Mouse (Mus musculus): Measurements from ENCODE around the gene Btg1. TPM values are rescaled to one million over a fixed set of nuclear protein-coding genes. Genes with fewer than 3 reads are reported as not detected.
A peak's percentile ranks its signal among the peaks of the same experiment; 100 is the strongest.

Btg1 gene
- polyA plus RNA-seq, 1 experiment from 2014 or later, result 47.9 TPM

DNA sequence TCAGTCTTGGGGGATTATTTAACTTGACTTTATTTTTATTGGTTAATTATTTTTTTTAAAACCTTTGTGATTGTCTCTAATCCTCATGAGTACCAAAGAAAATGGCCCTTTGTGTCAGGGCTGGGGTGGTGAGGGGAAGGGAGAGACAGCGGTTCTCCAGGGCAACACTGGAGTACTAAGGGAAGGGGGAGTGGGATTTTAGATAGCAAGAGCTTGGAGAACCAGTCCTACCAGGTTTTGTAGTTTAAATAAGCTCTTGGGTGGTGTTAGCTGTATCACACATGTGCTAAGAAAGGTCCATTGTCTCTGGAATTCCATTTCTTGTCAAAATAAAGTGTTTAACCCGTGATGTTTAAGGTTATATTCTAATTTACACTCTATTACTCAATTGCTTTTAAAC, 38.3 kb downstream of the Btg1 start:
- WGBS, result 80% methylated on average over 2 of the region's 2 CpGs
- no peak overlapping the region for H3K4me3 ChIP-seq (ENCODE audit: low read length)

DNA sequence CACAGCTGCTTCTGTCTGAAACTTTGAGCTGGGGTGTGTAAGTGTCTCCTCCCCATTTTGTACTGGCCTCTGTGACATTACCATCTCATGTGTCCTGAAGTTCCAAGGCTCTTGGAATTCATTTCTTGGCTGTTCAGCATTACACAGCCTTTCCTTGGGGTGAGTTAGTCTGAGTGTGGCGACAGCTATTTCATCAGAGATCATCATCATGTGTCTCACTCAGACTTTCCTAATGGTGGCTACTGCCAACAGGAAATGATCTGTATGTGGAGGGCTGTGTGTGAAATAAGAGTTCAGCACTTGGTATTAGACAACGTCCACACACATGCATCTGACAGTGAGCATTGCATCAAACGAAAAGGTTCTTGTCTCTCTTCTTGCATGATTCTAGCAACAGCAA, 39.4 kb downstream of the Btg1 start:
- H3K4me2 ChIP-seq (replicated peaks; ENCODE audit: low read depth, low read length), result no peak overlapping the region
- no peaks in the 10 kb centered on the region for H3K27me3 ChIP-seq (ENCODE audit: insufficient read depth, low read length)
- no peak overlapping the region for H3K4me3 ChIP-seq (ENCODE audit: low read length)
- no peak overlapping the region for H3K27ac ChIP-seq (ENCODE audit: low read length)
- no peaks in the 10 kb centered on the region for H3K36me3 ChIP-seq (ENCODE audit: insufficient read depth, low read length)
- H3K9me3 ChIP-seq (ENCODE audit: low read length), result no peaks in the 10 kb centered on the region
- H3K4me1 ChIP-seq (ENCODE audit: insufficient read depth, low read length), result no peaks in the 10 kb centered on the region; the same call in 1 of the 2 replicates
- WGBS, result 83% methylated on average over 3 of the region's 3 CpGs
- no peak overlapping the region for H3K9ac ChIP-seq (replicated peaks; ENCODE audit: low read length)
- ATAC-seq (ENCODE audit: low FRiP score, low TSS enrichment), result no peak

More for the DNA sequence above, 38.3 kb downstream of the Btg1 start:
- no peak overlapping the region for H3K4me2 ChIP-seq (replicated peaks; ENCODE audit: low read depth, low read length)
- H3K27ac ChIP-seq (ENCODE audit: low read length), result no peak overlapping the region
- H3K27me3 ChIP-seq (ENCODE audit: insufficient read depth, low read length), result no peaks in the 10 kb centered on the region
- no peaks in the 10 kb centered on the region for H3K9me3 ChIP-seq (ENCODE audit: low read length)
- ATAC-seq (ENCODE audit: low FRiP score, low TSS enrichment), result no peak
- H3K9ac ChIP-seq (replicated peaks; ENCODE audit: low read length), result no peak overlapping the region
- H3K4me1 ChIP-seq (ENCODE audit: insufficient read depth, low read length), result no peaks in the 10 kb centered on the region; the same call in 1 of the 2 replicates
- no peaks in the 10 kb centered on the region for H3K36me3 ChIP-seq (ENCODE audit: insufficient read depth, low read length)

- no peak overlapping the region for H3K4me3 ChIP-seq (ENCODE audit: low read length)
- H3K36me3 ChIP-seq (ENCODE audit: insufficient read depth, low read length), result no peaks in the 10 kb centered on the region
- no peak overlapping the region for H3K9ac ChIP-seq (replicated peaks; ENCODE audit: low read length)
- H3K4me1 ChIP-seq (ENCODE audit: insufficient read depth, low read length), result no peaks in the 10 kb centered on the region; the same call in 1 of the 2 replicates
- no peaks in the 10 kb centered on the region for H3K9me3 ChIP-seq (ENCODE audit: low read length)
- H3K27ac ChIP-seq (ENCODE audit: low read length), result no peak overlapping the region
- ATAC-seq (ENCODE audit: low FRiP score, low TSS enrichment), result peak; percentile 70
- no peak overlapping the region for H3K4me2 ChIP-seq (replicated peaks; ENCODE audit: low read depth, low read length)
- H3K27me3 ChIP-seq (ENCODE audit: insufficient read depth, low read length), result no peaks in the 10 kb centered on the region
- 25% methylated on average over 5 of the region's 5 CpGs for WGBS
These were observed 42.1 kb downstream of the Btg1 start for GRCm38 (mm10) chr10:96658906-96659305.

- Histone ChIP-seq H3K9me3 (ENCODE audit: low read length) (no peaks in the 10 kb centered on the region), H3K27ac (ENCODE audit: low read length) (no peak overlapping the region), H3K36me3 (ENCODE audit: insufficient read depth, low read length) (no peaks in the 10 kb centered on the region), H3K4me3 (ENCODE audit: low read length) (no peak overlapping the region), H3K9ac (replicated peaks; ENCODE audit: low read length) (no peak overlapping the region), H3K4me2 (replicated peaks; ENCODE audit: low read depth, low read length) (no peak overlapping the region), H3K4me1 (ENCODE audit: insufficient read depth, low read length) (no peaks in the 10 kb centered on the region), H3K27me3 (ENCODE audit: insufficient read depth, low read length) (no peaks in the 10 kb centered on the region)
- 63% methylated on average over 10 of the region's 10 CpGs for WGBS
- ATAC-seq (ENCODE audit: low FRiP score, low TSS enrichment), result peak; percentile 35; the same call in 1 of the 2 replicates
These were observed 43.6 kb downstream of the Btg1 start for GRCm38 (mm10) chr10:96660280-96660985.

DNA sequence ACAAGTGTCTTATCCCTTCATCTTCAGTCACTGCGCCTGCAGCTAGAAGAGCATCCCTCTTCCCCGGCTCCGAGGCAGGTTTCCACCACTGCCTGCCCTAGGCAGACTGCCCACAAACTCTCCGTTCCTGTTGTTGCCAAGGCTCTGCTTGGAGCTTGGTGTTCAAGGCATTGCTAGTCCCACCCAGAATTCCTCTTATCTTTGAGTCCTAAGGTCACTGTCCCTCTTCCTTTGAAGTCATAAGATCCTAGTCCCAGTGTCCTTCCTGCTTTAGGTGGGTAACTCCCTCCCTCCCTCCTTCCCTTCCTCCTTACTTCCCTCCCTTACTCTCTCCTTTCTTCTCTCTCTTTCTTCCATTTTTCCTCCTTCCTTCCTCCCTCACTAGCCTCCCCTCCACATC, 46.2 kb downstream of the Btg1 start:
- H3K4me2 ChIP-seq (replicated peaks; ENCODE audit: low read depth, low read length), result no peak overlapping the region
- 90% methylated on average over 4 of the region's 4 CpGs for WGBS
- no peaks in the 10 kb centered on the region for H3K36me3 ChIP-seq (ENCODE audit: insufficient read depth, low read length)
- H3K9me3 ChIP-seq (ENCODE audit: low read length), result no peaks in the 10 kb centered on the region
- no peak overlapping the region for H3K9ac ChIP-seq (replicated peaks; ENCODE audit: low read length)
- H3K4me3 ChIP-seq (ENCODE audit: low read length), result no peak overlapping the region
- H3K27ac ChIP-seq (ENCODE audit: low read length), result no peak overlapping the region
- no peak for ATAC-seq (ENCODE audit: low FRiP score, low TSS enrichment)
- no peaks in the 10 kb centered on the region for H3K27me3 ChIP-seq (ENCODE audit: insufficient read depth, low read length)
- H3K4me1 ChIP-seq (ENCODE audit: insufficient read depth, low read length), result no peaks in the 10 kb centered on the region

DNA sequence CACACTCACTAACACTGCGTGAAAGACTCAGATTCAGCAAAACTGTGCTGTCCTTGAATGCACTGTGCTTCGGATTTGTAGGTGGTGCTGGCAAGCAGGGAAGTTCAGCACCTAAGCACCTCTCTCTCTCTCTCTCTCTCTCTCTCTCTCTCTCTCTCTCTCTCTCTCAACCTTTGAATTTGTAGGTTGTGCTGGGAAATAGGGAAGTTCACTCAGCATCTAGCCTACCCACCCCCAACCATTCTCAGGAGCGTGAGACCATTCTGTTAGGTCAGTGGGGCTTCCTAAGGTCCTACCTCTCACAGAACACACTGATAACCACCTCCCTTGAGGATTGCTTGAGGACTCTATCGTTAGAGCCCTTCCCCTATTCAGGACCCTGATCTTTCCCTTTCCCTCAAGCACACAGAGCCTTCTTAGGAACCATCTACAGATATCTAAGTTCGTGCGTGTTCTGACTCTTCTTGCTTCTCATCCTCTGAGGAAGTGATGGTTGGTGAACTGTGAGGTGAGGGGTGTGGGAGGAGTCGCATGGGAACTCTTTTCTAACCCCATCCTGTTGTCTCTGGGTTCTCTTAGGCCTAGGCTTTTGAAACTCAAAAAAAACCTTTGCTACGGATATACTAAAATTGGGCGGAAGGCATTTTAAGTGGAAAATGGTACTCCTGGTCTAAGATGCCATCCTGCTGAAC, 47.1 kb downstream of the Btg1 start:
- H3K36me3 ChIP-seq (ENCODE audit: insufficient read depth, low read length), result no peaks in the 10 kb centered on the region
- no peak overlapping the region for H3K27ac ChIP-seq (ENCODE audit: low read length)
- 87% methylated on average over 9 of the region's 9 CpGs for WGBS
- H3K9ac ChIP-seq (replicated peaks; ENCODE audit: low read length), result no peak overlapping the region
- H3K27me3 ChIP-seq (ENCODE audit: insufficient read depth, low read length), result no peaks in the 10 kb centered on the region
- H3K4me1 ChIP-seq (ENCODE audit: insufficient read depth, low read length), result no peaks in the 10 kb centered on the region
- no peak overlapping the region for H3K4me3 ChIP-seq (ENCODE audit: low read length)
- no peak for ATAC-seq (ENCODE audit: low FRiP score, low TSS enrichment)
- H3K9me3 ChIP-seq (ENCODE audit: low read length), result no peaks in the 10 kb centered on the region
- H3K4me2 ChIP-seq (replicated peaks; ENCODE audit: low read depth, low read length), result no peak overlapping the region
